Mouse (Mus musculus): Measurements from ENCODE around the gene Fam57b.

DNA sequence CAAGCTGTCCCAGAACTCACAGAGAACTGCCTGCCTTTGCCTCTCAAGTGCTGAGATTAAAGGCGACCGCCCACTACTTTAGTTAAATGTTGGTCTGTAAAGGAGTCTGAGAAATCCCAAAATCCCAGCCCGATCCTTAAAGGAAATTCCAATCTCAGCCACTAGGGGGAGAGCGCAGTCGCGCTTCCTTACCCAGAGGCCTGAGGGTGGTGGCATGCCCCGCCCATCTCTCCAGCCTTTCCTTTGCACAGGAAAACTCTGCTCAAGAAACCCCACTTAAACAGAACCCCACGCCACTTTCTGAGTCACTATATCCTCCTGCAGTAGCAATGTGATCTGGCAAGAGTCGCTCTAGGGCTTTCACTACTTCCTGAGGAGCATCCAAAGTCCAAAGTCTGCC is 42.6 kb upstream of the Fam57b start:
- TF ChIP-seq CTCF (IDR thresholded peaks at IDR 0.05; ENCODE audit: control insufficient read depth, insufficient read depth, low read length) (peak; percentile 82), POLR2A (IDR thresholded peaks at IDR 0.05; ENCODE audit: borderline replicate concordance, control insufficient read depth, low read depth, low read length) (no peak)
